Mouse (Mus musculus): ENCODE data around the gene Dync1i2. TPM values are rescaled to one million over a fixed set of nuclear protein-coding genes. Genes with fewer than 3 reads are reported as not detected.

The Dync1i2 gene
- polyA plus RNA-seq, 1 experiment: 15.3 TPM

GRCm38 (mm10) chr2:71306357-71306756 lies 94.9 kb downstream of the Dync1i2 start:
- Histone ChIP-seq H3K27me3 (replicated peaks) (no peaks in the 10 kb centered on the region), H3K4me1 (peaks cover 5% of the 10 kb centered on the region), H3K9me3 (no peaks in the 10 kb centered on the region), H3K36me3 (replicated peaks; ENCODE audit: low read length) (peaks cover 71% of the 10 kb centered on the region), H3K4me3 (replicated peaks) (no peak overlapping the region)
- no peak for TF ChIP-seq FLI1 (IDR thresholded peaks at IDR 0.05; ENCODE audit: low read length)
- no peak for TF ChIP-seq GATA1 (IDR thresholded peaks at IDR 0.05; ENCODE audit: borderline replicate concordance, low read length)

GRCm38 (mm10) chr2:71309726-71310125 lies 98.2 kb downstream of the Dync1i2 start:
- H3K27me3 ChIP-seq (replicated peaks): no peaks in the 10 kb centered on the region
- H3K4me3 ChIP-seq (replicated peaks): no peak overlapping the region
- H3K36me3 ChIP-seq (replicated peaks; ENCODE audit: low read length): peaks cover 83% of the 10 kb centered on the region
- TF ChIP-seq GATA1 (IDR thresholded peaks at IDR 0.05; ENCODE audit: borderline replicate concordance, low read length) (no peak), FLI1 (IDR thresholded peaks at IDR 0.05; ENCODE audit: low read length) (no peak)
- H3K4me1 ChIP-seq: no peaks in the 10 kb centered on the region
- no peaks in the 10 kb centered on the region for H3K9me3 ChIP-seq

- H3K36me3 ChIP-seq (replicated peaks; ENCODE audit: low read length): peaks cover 84% of the 10 kb centered on the region
- no peaks in the 10 kb centered on the region for H3K9me3 ChIP-seq
- H3K4me3 ChIP-seq (replicated peaks): no peak overlapping the region
- no peaks in the 10 kb centered on the region for H3K4me1 ChIP-seq
- H3K27me3 ChIP-seq (replicated peaks): no peaks in the 10 kb centered on the region
- TF ChIP-seq FLI1 (IDR thresholded peaks at IDR 0.05; ENCODE audit: low read length): no peak
- no peak for TF ChIP-seq GATA1 (IDR thresholded peaks at IDR 0.05; ENCODE audit: borderline replicate concordance, low read length)
Observed at GRCm38 (mm10) chr2:71312067-71312466, 100.6 kb downstream of the Dync1i2 start.

Other genes starting within 250 kb of the Dync1i2 start
- gene Dcaf17, start 156.4 kb upstream of the Dync1i2 start, polyA plus RNA-seq (2012; ENCODE audit: insufficient read depth, low replicate concordance): 2.2 and 4.0 TPM in 2 replicates
- 2.9 and 8.6 TPM in 2 replicates for gene Mettl8, start 156.1 kb upstream of the Dync1i2 start, polyA plus RNA-seq (2012; ENCODE audit: insufficient read depth, low replicate concordance)
- 0.06 TPM in 1 of 2 replicates, not detected in the other for gene Cybrd1, start 93.8 kb upstream of the Dync1i2 start, polyA plus RNA-seq (2012; ENCODE audit: insufficient read depth, low replicate concordance)
- 4.7 and 7.9 TPM in 2 replicates for gene Slc25a12, start 156.0 kb downstream of the Dync1i2 start, polyA plus RNA-seq (2012; ENCODE audit: insufficient read depth, low replicate concordance)
- gene Hat1, start 177.3 kb downstream of the Dync1i2 start, polyA plus RNA-seq (2012; ENCODE audit: insufficient read depth, low replicate concordance): 0.48 TPM in 1 of 2 replicates, not detected in the other
- 3.5 TPM in 1 of 2 replicates, not detected in the other for gene Metap1d, start 241.6 kb downstream of the Dync1i2 start, polyA plus RNA-seq (2012; ENCODE audit: insufficient read depth, low replicate concordance)